Mouse (Mus musculus): ENCODE measurements around the gene Pdgfb.
A peak's percentile ranks its signal among the peaks of the same experiment; 100 is the strongest.

The Pdgfb gene

DNA sequence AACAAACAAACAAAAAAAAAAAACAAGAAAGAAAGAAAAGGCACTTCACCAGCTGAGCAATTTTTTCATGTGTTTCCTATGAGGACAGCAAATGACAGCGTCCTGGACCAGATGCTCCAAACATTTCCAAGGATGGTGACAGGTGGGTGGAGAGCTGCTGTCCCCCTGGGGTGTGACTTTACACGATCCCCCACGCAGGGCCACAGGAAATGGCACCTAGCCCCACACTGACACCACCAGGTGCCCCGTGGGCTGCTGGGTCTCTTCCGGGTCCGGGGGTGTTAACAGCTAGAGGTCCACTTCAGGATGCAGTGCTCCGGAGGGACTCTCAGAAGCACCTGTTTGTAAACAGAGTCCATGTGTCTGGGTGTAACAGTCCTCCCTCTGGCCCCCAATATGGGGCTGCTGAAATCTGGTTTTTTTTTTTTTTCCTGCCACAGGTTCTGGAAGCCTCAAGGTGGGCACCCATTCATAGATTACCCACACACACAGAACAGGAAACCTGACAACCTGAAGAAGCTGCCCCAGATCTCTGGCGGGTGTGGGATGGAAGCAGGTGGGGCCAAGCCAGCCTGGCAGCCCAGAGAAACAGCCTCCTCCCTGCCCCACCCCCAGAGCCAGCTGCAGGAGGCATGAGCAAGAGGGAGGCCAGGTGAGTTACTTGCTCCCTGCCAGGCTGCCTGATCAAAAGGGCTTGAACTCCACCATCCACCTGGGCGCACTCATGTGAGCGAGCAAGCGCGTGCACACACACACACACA, 5.2 kb downstream of the Pdgfb start:
- DNase-seq (ENCODE audit: low spot score in 2 of 2): peak; percentile 79 to 86

- no peak for DNase-seq (ENCODE audit: low spot score in 2 of 2)
Measured at GRCm38 (mm10) chr15:80008461-80008860, 6.3 kb downstream of the Pdgfb start.

GRCm38 (mm10) chr15:80006156-80006555, 8.6 kb downstream of the Pdgfb start:
- no peak for DNase-seq (ENCODE audit: low spot score in 2 of 2)

DNA sequence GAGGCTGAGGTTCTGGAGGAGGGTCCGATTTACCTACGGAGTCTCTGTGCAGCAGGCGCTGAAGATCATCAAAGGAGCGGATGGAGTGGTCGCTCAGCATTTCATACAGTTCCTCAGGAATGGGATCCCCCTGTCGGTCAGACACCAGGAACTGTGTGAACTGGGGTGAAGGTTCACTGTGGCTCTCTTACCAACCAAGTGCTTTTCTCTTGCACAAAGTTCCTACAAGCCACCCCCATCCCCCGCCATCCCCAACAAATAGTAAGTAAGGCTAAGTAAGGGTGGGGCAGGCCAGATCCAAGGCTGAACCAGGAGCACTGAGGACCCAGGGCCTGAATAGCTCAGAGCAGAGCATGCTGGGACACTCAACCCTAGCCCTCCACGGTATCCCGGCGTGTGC, 9.3 kb downstream of the Pdgfb start:
- DNase-seq (ENCODE audit: low spot score in 2 of 2): no peak

- DNase-seq (ENCODE audit: low spot score in 2 of 2): no peak
Measured at GRCm38 (mm10) chr15:80004644-80005340, 10.0 kb downstream of the Pdgfb start.

DNA sequence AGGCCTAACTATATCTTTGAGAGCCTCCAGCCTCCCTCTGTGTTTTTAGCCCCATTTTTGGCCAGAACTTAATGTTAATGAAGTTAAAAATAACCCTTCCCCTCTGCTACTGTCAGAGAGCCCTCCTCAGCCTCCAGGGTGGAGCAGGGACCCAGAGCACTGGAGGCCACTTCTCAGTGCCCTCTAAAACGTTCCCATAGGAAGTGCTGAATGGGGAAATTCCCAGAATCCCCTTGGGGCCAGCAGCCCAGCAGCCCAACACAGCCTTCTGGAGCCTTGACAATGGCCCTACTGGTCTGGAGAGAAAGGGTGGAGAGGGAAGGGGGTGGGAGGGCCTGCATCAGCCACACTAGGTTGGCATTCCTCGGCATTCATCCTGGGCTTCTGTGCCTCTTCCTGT, 11.2 kb downstream of the Pdgfb start:
- no peak for DNase-seq (ENCODE audit: low spot score in 2 of 2)

- no peak for DNase-seq (ENCODE audit: low spot score in 2 of 2)
Measured at GRCm38 (mm10) chr15:80001601-80002000, 13.2 kb downstream of the Pdgfb start.

DNA sequence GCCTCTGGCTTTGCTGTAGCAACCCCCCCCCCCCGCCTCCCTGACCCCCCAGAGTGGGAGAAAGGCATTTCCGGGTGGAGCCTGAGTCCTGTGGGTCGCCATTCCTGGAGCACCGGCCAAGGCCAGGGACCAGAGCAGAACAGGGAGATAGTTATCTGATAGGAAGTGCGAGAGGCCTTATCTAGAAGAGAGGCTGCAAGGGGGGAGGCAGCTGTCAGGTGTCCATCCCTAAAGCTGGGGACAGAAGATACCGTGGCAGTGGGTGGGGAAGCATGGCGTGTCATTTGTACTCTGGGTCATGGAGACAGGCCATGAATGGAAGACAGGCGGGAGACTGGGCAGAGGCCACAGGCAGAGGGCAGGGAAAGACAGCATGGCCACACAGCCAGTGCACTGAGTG, 14.1 kb downstream of the Pdgfb start:
- DNase-seq (ENCODE audit: low spot score in 2 of 2): no peak

DNA sequence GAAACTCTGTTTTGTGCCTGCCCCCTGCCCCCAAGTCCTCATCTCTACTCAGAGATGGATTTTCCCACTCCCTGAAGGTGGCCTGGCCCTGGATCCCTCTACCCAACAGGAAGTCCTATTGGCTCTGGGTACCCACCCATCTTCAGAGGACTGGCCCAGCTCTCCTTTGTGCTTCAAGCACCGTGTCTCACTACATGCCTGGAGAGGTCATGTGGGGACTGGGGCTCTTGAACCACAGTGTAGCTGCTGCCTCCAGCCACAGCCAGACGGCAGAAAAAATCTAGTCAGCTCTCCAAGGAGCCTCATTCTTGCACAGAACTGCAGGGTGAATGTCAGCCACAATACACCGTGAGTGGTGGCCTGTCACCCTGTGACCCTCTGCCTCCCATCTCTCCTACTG, 16.8 kb downstream of the Pdgfb start:
- no peak for DNase-seq (ENCODE audit: low spot score in 2 of 2)

GRCm38 (mm10) chr15:79996781-79997180, 18.0 kb downstream of the Pdgfb start:
- no peak for DNase-seq (ENCODE audit: low spot score in 2 of 2)

GRCm38 (mm10) chr15:79995552-79995951, 19.2 kb downstream of the Pdgfb start:
- DNase-seq (ENCODE audit: low spot score in 2 of 2): no peak

GRCm38 (mm10) chr15:79994566-79994965, 20.2 kb downstream of the Pdgfb start:
- DNase-seq (ENCODE audit: low spot score in 2 of 2): no peak

- no peak for DNase-seq (ENCODE audit: low spot score in 2 of 2)
Measured at GRCm38 (mm10) chr15:79986182-79986581, 28.6 kb downstream of the Pdgfb start.

DNA sequence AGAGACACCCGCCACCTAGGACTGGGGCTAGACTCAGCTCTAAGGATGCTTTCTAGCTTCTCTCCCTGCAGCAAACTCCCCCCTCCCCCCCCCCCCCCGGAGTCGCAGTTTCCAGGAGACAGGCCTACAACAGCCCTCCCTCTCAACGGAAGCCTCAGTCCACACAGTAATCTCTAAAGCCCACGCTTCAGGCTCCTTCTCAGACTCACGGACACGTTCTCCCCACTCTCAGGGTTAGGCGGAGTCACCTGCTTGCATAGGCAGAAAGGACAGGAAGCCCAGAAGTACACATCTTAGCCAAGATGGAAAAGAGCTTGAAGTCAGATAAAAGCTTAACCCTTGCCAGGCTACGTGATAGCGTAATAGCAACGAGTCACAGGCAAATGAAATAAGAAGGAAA, 29.3 kb downstream of the Pdgfb start:
- no peak for DNase-seq (ENCODE audit: low spot score in 2 of 2)

GRCm38 (mm10) chr15:79984152-79984551, 30.6 kb downstream of the Pdgfb start:
- no peak for DNase-seq (ENCODE audit: low spot score in 2 of 2)

DNA sequence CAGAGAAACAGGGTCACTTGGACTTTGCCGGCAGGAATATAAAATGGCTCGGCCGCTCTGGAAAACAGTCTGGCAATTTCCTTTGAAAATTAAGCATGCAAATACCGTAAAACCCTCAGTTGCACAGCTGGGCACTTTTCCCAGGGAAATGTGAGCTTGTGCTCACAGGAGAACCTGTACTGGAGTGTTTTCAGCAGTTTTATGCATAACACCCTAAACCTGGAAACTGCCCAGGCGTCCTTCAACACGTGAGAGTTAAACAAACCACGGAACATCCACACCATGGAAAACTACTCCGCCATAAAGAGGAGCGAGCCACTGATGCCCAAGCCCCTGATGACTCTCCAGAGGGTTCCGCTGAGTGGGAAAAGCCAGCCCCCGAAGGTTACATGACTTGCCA, 34.1 kb downstream of the Pdgfb start:
- DNase-seq (ENCODE audit: low spot score in 2 of 2): no peak

DNA sequence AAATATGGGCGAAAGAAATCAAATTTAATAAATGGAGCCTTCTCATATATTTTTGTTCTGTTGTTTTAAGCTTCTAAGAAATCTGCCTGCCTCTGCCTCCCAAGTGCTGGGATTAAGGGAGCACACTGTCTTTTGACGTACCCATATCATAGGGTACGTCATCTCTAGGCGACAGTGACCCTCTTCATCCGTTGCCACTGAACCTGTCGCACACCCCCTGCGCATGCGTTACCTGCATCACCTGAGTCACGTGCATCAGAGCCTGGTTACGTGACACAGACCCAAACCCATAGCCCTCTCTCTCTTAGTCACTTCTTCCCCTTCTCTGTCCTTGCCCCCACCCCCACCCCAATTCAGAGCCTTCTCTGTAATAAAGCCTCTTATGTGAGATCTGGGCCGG, 42.6 kb downstream of the Pdgfb start:
- no peak for DNase-seq (ENCODE audit: low spot score in 2 of 2)

DNA sequence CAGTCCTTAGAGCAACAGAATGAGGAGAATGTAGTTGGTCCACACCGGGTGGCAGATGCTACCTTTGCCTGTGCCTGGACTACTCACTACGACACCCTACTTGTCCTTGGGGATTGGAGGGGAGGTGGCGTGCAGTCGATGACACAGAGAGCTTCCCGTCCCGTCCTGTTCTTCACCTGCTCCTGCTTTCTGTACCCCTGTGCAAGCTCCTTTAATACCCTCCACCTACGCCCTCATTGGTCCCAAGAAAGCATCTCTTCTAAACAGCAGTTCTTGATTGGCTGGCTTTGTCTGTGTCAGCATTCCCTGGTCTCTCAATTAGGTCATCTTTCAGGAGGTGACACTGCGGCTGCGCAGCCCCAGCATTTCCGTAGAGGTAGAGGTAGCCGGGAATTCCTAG, 43.8 kb downstream of the Pdgfb start, which contains the start of gene Cbx7:
Gene Cbx7 (minus strand): TSS at position 180 of the 400 bp plus-strand sequence.
- DNase-seq (ENCODE audit: low spot score in 2 of 2): no peak

- DNase-seq (ENCODE audit: low spot score in 2 of 2): no peak
Measured at GRCm38 (mm10) chr15:79970491-79970890, 44.3 kb downstream of the Pdgfb start.

DNA sequence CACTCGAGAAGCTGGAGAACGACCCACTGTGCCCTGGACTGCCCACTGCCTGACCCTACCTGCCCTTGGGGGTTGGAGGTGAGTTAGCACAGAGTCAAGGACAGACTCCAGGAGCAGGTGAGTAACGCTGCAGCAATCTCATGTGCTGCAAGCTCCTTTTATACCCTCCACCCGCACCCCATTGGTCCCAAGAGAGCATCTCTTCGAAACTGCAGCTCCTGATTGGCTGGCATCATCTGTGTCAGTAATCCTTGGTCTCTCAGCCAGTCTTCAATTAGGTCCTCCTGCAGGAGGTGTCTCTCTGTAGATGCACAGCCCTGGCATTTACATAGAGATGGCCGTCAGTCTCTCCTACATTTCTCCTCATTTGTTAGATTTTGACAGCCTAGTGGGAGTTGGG, 47.4 kb downstream of the Pdgfb start:
- no peak for DNase-seq (ENCODE audit: low spot score in 2 of 2)

DNA sequence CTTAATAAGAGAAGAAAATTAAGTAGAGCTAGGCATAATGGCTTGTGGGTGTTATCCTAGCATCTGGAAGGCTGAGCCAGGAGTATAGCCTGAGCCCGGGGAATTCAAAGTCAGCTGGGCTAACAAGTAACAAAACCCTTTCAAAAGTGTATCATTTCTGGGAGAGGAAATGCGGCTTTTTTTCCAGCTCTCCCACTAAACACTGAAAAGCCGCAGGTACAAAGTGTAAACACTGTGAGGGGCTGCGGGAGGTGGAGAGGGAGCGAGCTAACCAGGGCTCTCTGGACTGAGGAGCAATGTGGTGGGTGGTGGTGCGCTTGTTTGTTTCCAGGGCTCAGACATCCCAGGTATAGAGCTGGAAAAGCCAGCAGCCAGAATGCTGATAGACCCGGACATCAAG, 50.4 kb downstream of the Pdgfb start:
- no peak for DNase-seq (ENCODE audit: low spot score in 2 of 2)

GRCm38 (mm10) chr15:79962661-79963060, 52.1 kb downstream of the Pdgfb start:
- DNase-seq (ENCODE audit: low spot score in 2 of 2): no peak

DNA sequence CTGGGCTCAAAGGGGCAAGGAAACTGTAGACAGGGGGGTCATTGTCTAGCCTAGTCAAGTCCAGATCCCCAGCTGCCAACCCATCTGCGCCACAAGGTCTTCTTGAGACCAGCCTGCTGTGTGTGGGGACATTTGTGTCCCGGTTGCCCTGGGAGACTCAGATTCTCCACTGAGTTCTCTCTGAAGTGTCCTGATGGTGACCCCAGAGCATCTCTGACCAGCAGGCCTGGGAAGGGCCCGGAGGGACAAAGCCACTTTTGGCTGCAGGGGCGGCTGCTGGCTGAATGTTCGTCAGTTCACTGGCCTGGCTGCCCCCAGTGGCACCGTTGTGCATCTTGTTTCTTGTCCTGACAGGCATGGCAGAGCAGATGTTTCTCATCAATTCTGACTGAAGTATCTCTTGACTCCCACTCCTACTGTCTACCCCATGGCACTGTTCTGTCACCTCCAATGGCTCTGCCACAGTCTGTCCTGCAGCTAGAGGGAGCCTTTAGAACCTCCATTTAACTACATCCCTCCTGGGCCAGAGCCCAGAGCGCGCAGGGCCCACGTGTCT, 53.3 kb downstream of the Pdgfb start:
- no peak for DNase-seq (ENCODE audit: low spot score in 2 of 2)
